Mouse (Mus musculus): Measurements from ENCODE around the gene Rbms2.
"Not testable (repeated sequence)": the region's sequence is repeated elsewhere in the genome, so short reads cannot be mapped to it uniquely, and the experiment has no call there.

The Rbms2 gene

DNA sequence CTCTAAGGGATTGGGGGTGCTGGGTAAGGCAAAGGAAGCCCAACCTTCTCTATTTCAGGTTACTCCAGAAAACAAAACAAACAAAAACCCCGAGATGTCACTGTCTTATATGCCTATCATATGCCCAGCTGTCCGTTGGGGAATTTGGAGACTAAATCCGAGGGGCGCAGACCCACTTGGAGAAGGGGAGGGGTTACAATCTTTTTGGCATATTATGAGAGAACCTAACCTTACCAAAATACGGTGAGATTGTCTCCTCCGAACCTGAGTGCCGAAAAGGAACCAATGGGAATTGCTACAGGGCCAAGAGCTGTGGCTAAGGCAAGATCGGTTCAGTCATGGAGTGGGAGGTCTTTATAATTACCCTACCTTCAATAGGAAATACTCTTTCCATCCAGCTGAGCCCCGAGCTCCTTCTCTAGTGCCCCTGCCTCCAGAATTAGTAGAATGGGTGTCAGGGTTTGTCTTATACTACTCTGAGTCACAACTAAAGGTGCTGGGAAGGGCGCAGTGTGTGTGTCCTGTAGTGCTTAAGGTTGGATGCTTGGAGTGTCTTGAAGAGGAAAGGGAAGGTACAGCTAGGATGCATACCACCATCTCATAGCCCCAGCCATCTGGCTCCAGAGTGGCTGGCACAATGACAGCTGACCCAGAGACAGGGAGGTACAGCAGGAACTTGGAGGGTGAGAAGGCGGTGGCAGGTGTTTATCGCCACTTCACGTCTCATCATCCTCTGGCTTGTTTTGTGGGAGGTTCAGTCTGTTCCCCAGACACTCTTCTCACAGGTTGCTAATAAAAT lies 86.4 kb downstream of the Rbms2 start:
- intact Hi-C loops (cut with DNase I) = loop anchor here (2.0 kb wide), 1 partner anchor 93 kb away; no protein-coding TSS in a partner anchor

- intact Hi-C loops (cut with DNase I) = no loop called here
Measured at GRCm38 (mm10) chr10:128092506-128093495, 87.3 kb downstream of the Rbms2 start.

DNA sequence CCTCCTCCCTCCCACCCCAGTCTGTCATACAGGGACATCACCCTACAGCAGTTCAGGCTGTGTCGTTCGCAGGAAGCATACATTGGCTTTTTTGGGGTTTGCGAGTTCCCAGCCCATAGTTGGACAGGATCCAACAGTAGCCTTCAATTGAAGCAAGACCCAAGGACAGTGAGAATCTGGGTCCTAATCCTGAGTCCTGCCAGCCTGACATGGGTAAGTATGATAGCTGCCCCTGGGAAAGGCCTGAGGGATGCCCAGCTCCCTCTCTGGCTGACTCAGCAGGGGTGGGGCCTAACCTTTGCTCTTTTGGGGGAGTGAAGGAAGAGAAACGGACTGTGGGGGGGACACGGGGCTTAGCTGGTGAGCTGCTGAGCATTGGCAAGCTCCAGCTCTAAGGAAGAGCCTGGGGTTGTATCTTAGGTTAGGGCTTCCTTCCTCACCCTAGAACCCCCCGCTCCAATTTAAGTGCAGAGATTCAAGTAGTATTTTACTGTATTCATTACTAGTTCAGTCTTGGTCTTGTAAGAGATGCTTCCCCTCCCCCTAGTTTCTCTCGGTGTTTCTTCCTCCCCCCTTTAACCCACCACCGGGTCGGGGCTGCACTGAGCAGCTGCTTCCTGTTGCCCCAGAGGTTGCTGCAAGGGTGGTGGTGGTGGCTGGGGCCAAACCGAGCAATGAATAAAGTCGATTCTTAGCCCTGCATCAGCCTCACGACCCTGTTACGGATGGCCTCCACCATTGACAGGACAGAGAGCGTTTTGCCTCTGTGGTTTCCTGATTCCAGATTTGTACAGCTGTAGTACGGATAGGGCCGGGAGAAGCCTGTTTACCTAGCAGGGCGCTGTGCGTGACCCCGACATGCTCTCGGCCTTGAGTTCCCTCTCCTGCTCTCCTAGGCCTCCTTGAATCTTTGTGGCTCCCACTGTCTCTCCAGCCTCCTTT lies 88.3 kb downstream of the Rbms2 start, which contains the start of gene Baz2a:
TSS of gene Baz2a (plus strand) at position 14 of the 942 bp plus-strand sequence.
- intact Hi-C loops (cut with DNase I) = no loop called here

DNA sequence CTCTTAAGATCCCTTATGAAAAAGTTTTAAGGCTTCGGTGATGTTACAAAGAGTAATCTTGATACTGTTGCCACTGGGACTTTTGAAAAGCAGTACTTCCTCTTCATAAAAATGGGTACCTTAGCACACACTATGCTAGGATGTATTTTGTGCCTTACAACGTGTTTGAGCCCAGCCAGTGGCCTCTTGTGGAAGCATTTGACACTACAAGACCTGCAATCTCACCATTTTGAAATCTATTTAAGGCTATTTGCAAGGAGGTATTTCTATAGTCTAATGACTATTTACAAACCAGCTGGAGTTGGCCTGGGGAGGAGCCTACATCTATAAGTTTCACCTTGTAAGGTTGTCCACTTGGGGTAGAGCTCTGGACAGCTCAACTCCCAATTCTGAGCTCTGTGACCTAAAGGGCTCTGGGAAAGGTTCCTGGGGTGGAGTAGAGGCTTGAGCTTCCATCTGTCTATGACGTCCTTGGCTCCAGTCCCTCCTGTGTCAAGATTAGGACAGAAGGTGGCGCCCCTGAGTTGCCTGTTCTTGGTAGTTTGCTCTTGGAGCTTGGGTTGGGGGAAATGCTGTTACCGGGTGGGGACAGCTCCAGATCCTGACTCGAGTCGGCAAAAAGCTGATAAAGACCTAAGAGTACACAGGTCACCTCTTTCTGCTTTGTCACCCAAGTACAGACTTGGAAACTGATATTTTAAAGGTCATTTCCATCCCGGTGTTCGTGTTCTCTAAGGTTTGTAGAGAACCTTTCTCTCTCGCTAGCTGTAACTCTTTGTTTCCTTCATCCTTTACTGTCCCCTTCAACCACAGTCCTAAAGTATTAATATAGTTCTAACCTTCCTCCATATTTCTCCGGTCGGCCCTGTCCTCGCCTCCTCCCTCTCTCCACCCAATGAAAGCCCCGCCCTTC lies 89.2 kb downstream of the Rbms2 start:
- intact Hi-C loops (cut with DNase I) = no loop called here

- intact Hi-C loops (cut with DNase I) = no loop called here
Measured at GRCm38 (mm10) chr10:128089842-128090241, 90.3 kb downstream of the Rbms2 start.

DNA sequence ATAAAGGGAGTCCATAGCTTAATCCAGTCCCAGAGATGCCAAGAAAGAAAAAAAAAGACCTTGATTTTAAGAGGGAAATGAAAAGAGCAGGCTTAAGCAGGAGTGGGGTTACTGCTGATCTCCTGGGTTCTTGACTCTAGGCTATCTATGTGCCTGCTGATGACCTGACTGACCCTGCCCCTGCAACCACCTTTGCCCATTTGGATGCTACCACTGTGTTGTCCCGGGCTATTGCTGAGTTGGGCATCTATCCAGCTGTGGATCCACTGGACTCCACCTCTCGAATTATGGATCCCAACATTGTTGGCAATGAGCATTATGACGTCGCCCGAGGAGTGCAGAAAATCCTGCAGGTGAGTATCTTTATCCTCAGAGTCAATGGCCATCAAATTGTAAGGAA lies 91.9 kb downstream of the Rbms2 start:
- intact Hi-C loops (cut with DNase I) = no loop called here

- intact Hi-C loops (cut with DNase I) = not testable (repeated sequence)
Measured at GRCm38 (mm10) chr10:128087216-128087615, 92.9 kb downstream of the Rbms2 start.

GRCm38 (mm10) chr10:128086391-128086790 lies 93.7 kb downstream of the Rbms2 start:
- intact Hi-C loops (cut with DNase I) = no loop called here

- intact Hi-C loops (cut with DNase I) = no loop called here
Measured at GRCm38 (mm10) chr10:128084160-128084559, 95.9 kb downstream of the Rbms2 start.

GRCm38 (mm10) chr10:128083688-128084087 lies 96.4 kb downstream of the Rbms2 start:
- intact Hi-C loops (cut with DNase I) = no loop called here

DNA sequence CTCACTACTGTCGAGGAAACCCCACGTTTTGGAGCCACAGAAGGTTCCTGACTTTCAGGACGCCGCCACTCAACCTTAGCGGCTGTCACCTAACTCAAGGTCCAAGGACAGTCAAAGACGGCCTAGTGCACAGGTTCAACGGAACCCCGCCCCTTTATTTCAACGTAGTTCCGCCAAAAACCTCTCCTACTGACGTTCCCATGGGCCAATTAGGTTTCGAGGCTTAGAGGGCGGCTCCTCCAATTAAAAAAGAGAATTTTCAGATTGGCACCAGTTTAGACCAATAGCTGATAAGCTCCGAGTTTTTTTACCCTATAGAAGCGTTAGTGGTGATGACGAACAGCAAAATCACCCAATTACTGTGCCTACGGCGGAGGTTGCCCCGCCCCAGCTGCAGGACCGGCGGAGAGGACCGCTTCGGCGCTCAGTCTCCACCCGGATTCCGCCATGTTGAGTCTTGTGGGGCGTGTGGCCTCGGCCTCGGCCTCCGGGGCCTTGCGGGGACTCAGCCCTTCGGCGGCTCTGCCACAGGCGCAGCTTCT lies 97.1 kb downstream of the Rbms2 start, which contains the start of gene Atp5b:
TSS of gene Atp5b (plus strand) at position 394 of the 542 bp plus-strand sequence.
- intact Hi-C loops (cut with DNase I) = no loop called here

DNA sequence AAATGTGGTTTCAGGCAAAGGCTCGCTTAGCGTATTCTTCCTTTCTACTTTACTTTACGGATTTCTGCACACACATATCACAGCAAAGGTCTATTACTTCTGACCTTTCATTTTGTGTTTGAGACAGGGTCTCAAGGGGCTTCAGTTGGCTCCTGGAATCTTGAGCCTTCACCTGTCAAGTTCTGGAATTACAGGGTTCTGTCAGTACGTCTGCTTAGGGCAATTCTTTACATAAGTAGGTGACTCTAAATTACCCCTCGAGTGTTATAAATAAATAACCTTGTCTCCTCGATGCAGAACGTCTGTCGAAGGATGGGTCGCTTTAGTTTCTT lies 97.7 kb downstream of the Rbms2 start:
- intact Hi-C loops (cut with DNase I) = no loop called here

DNA sequence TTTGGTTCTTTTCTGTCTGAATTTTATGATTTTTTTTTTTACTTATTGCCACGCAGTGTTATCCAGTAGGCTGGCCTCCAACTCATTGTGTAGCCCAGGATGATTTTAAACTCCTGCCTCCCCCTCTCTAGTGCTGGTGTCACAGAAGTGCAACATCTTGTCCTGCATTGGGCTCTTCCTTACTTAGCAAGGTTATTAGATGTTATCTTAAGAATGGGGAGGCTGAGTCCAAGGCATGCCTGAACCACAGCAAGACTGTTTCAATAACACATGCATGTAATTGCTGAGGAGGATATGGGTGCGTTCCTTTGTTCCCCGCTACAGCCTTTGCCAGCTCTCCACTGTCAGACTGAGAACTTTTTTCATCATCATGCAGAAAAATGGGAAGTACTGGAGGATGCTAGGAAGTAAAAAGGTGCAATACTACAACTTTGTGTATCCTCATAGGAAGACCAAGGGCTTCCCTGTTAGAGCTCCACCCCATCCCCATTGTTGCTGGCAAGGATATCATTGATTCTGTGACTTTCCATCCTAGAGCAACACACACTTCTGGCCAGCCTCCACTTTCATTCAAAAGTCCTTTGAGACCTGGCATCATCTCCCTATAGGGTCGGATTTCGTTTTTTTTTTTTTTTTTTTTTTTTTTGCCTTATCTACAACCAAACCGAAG lies 98.2 kb downstream of the Rbms2 start:
- intact Hi-C loops (cut with DNase I) = no loop called here

Small RNAs within 50 kb of the gene (microRNA-seq; reads per million reads assigned to microRNA genes)
- gene Mir677 = 6.4 to 10.7 reads per million in 2 experiments
